Mouse (Mus musculus) forebrain, embryonic 14.5 days (tissue): Measurements from ENCODE around the gene Rbm31y. TPM values are rescaled to one million over a fixed set of nuclear protein-coding genes. Genes with fewer than 3 reads are reported as not detected.
"Not testable (repeated sequence)": the region's sequence is repeated elsewhere in the genome, so short reads cannot be mapped to it uniquely, and the experiment has no call there.

Experiments used
- ATAC-seq: fragments of 200-750 bp; cut with Nextera tagmentation; 2 replicates; pipeline ENCODE4 v1.8.0; 2017; ENCODE audit warnings: mild to moderate bottlenecking, moderate library complexity
- DNase-seq: peaks from one replicate; pipeline ENCODE4 v3.0.0-alpha.2; 2015; ENCODE audit warnings: low spot score
- H3K27ac ChIP-seq: fragments of 300-500 bp; sonication (generic); 2 replicates; pipeline ENCODE4 v1.5.1; 2014; ENCODE audit warnings: low read depth, mild to moderate bottlenecking, control low read depth, low read length, moderate library complexity
- H3K27me3 ChIP-seq: fragments of 300-500 bp; sonication (generic); replicated peaks from 2 replicates; pipeline ENCODE4 v1.6.1; 2014; ENCODE audit warnings: low read length, control low read depth, mixed read lengths; ENCODE audit not compliant: control insufficient read depth, insufficient read depth
- H3K36me3 ChIP-seq: fragments of 300-500 bp; sonication (generic); 2 replicates; pipeline ENCODE4 v1.6.1; 2014; ENCODE audit warnings: low read length, control low read depth; ENCODE audit not compliant: control insufficient read depth, insufficient read depth
- H3K4me1 ChIP-seq: fragments of 300-500 bp; sonication (generic); 2 replicates; pipeline ENCODE4 v1.6.1; 2014; ENCODE audit warnings: antibody characterized with exemption, low read length, control low read depth; ENCODE audit not compliant: control insufficient read depth, insufficient read depth
- H3K4me2 ChIP-seq: fragments of 300-500 bp; sonication (generic); 2 replicates; pipeline ENCODE4 v1.6.1; 2014; ENCODE audit warnings: mild to moderate bottlenecking, control low read depth, low read length
- H3K4me3 ChIP-seq: fragments of 300-500 bp; sonication (generic); 2 replicates; pipeline ENCODE4 v1.5.1; 2014; ENCODE audit warnings: low read depth, low read length, control low read depth
- H3K9ac ChIP-seq: fragments of 300-500 bp; sonication (generic); 2 replicates; pipeline ENCODE4 v1.6.1; 2014; ENCODE audit warnings: mild to moderate bottlenecking, low read length, control low read depth, moderate library complexity
- H3K9me3 ChIP-seq: fragments of 300-500 bp; sonication (generic); replicated peaks from 2 replicates; pipeline ENCODE4 v1.6.1; 2016; ENCODE audit warnings: low read length, control low read depth, mixed read lengths; ENCODE audit not compliant: control insufficient read depth
- WGBS: fragments of 180-500 bp; shearing (Covaris S2); extraction: QIAGEN DNeasy Blood & Tissue Kit; methylation state at CpG from one replicate; pipeline ENCODE4 v1.1.7; 2014; 5-methylcytosine and 5-hydroxymethylcytosine counted together
- polyA plus RNA-seq: library from polyadenylated mRNA; unstranded; fragments of >200 nt; fragmentation: Nextera tagmentation; extraction: Ambion mirVana; gene quantifications from 2 replicates; pipeline ENCODE4 v1.2.1, GENCODE M21; 2014

The Rbm31y gene
- not detected in 2 replicates for polyA plus RNA-seq

DNA sequence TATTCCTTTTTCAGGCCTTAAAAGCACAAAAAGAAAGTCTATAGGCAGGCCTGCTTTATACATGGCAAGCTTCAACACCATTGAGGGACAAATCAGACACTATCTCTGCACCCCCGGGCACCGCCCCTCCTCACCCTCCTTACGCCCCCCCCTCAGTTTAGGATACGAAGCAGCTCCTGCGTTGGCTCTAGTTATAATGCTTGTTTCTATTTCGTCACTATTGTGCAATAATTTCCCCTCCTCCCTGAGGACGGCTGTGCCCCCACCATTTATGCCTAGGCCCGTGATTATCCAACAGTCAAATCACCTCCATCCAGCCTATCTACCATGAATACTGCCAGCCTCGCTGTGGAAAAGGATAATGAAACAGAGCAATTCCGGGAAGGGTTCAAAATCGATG is at the start of gene Rbm31y:
TSS of gene Rbm31y (plus strand) at position 301 of the 400 bp plus-strand sequence.
- H3K4me3 ChIP-seq, DNase-seq, H3K4me1 ChIP-seq, H3K9ac ChIP-seq, H3K9me3 ChIP-seq, H3K27ac ChIP-seq, ATAC-seq, H3K36me3 ChIP-seq, H3K4me2 ChIP-seq, H3K27me3 ChIP-seq: not testable (repeated sequence)
- WGBS, result no CpG with 5 or more reads among the region's 11 CpGs
